Mouse (Mus musculus): ENCODE data around the gene Rbm44.

DNA sequence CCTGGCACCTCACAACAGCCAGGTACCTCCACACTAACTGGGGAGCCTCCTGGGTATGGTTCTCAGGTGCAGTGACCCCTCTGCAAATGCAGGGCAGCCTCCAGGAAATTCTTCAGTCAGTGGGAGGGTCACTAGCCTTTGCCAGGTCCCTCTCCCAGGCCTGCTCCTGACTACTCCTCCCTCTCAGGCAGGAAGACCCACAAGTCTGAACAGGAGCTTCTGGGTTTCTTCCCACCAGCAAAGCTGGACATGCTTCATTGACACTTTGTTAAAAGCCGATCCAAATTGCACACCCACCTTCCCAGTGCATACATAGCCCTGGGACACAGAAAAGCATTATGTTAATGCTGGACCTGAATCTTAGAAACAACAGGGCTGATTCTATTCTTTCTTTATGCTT, 49.0 kb upstream of the Rbm44 start:
- TF ChIP-seq POLR2A (IDR thresholded peaks at IDR 0.05; ENCODE audit: borderline replicate concordance, extremely low read depth, insufficient read depth, insufficient read length, poor library complexity, severe bottlenecking) (no peak), CTCF (IDR thresholded peaks at IDR 0.05; ENCODE audit: borderline replicate concordance, extremely low read depth, insufficient read depth, insufficient read length) (no peak)
